Mouse (Mus musculus): ENCODE measurements around the gene Gnai2.

- TF ChIP-seq POLR2A (IDR thresholded peaks at IDR 0.05; ENCODE audit: borderline replicate concordance, control insufficient read depth, low read depth, low read length) (no peak), CTCF (IDR thresholded peaks at IDR 0.05; ENCODE audit: control insufficient read depth, insufficient read depth, low read length) (no peak)
Measured at GRCm38 (mm10) chr9:107590058-107590772, 45.0 kb downstream of the Gnai2 start.

All from bone marrow, adult 2 months (tissue).